Mouse (Mus musculus): ENCODE measurements around the gene Rnf144b. TPM values are rescaled to one million over a fixed set of nuclear protein-coding genes. Genes with fewer than 3 reads are reported as not detected.
A peak's percentile ranks its signal among the peaks of the same experiment; 100 is the strongest.

Rnf144b gene
- polyA plus RNA-seq (2017; shearing (Covaris generic)), result under 1 TPM in 1 of 2 experiments, not detected in 1; 0.07 TPM

- no peak for ATAC-seq
These were observed at the start of gene Rnf144b for GRCm38 (mm10) chr13:47122537-47123430. Gene Rnf144b (plus strand): TSS chr13:47122656.

GRCm38 (mm10) chr13:47076156-47076555 is 46.3 kb upstream of the Rnf144b start:
- ATAC-seq, result no peak

- no peak for ATAC-seq
These were observed 45.1 kb upstream of the Rnf144b start for GRCm38 (mm10) chr13:47077367-47077766.

DNA sequence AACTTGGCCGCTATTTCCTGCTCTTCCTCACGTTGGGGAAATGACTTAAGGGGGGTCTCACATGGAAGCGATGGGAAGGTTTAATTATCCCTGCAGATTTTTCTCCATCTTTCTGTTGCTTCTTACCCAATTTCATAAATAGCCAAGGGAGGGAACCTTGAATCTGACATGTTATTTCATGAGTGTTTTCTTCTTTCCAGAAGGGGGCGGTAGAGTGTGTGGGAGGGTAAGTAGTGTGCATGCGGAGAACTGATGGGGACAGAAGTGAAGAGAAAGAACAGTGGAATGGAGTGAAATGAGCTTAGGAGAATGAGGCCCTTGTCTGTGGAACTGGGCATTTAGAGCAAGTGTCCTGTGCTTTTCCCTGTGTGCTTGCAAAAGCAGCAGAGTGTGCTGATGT is 43.7 kb upstream of the Rnf144b start:
- no peak for ATAC-seq

DNA sequence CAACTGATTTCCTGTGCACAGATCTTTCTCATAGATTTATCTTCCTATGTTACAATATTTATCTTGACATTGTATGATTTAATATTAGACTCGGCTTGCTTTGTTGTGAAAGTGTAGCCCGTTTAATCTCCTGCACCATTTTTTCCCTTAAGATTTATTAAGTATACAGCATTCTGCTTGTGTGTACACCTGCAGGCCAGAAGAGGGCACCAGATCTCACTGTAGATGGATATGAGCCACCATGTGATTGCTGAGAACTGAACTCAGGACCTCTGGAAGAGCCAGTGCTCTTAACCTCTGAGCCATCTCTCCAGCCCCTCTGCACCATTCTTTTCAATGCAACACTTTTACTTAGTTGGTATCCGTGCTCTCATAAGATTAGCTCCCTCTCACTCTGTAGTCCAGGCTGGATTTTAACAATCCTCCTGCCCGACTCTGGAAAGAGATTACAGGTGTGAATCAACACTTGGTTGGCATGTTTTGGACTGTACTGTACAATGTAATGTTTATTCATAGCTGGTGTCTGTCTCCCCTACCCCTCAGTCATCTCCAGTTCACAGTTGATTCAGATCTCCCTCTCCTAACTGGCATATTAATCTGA is 41.5 kb upstream of the Rnf144b start:
- ATAC-seq, result no peak

DNA sequence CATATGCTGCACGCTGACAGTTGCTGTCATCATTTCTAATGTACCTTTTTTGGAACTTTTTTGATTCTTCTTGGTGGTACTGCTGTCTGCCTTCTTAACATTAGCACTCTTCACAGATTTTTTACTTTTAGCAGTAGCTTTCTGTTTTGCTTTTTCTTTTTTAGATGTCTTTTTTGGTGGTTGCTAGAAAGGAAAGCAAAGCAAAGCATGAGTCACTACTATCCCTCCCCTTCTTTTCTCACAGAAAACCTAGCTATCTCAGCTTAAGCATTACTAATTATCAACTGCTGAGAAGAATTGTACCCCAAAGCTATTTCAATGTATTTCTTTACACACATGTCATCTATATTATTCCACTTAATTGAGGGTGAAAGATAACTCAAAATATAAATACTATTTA is 34.0 kb upstream of the Rnf144b start:
- ATAC-seq, result no peak

- no peak for ATAC-seq
These were observed 33.2 kb upstream of the Rnf144b start for GRCm38 (mm10) chr13:47089271-47089670.

DNA sequence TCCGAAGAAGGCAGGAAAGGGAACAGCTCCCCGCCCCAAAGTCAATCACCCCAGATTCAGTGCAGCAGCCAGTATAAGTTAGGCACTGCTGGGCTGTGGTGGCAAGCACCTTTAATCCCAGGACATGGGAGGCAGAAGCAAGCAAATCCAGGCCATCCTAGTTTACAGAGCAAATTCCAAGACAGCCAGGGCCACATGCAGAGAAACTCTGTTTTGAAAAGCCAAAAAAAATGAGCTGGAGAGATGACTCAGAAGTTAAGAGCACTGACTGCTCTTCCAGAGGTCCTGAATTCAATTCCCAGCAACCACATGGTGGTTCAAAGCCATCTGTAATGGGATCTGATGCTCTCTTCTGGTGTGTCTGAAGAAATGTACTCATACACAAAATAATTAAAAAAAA is 28.7 kb upstream of the Rnf144b start:
- no peak for ATAC-seq

GRCm38 (mm10) chr13:47096591-47096990 is 25.9 kb upstream of the Rnf144b start:
- no peak for ATAC-seq

GRCm38 (mm10) chr13:47099265-47099664 is 23.2 kb upstream of the Rnf144b start:
- no peak for ATAC-seq

GRCm38 (mm10) chr13:47100587-47100986 is 21.9 kb upstream of the Rnf144b start:
- no peak for ATAC-seq

DNA sequence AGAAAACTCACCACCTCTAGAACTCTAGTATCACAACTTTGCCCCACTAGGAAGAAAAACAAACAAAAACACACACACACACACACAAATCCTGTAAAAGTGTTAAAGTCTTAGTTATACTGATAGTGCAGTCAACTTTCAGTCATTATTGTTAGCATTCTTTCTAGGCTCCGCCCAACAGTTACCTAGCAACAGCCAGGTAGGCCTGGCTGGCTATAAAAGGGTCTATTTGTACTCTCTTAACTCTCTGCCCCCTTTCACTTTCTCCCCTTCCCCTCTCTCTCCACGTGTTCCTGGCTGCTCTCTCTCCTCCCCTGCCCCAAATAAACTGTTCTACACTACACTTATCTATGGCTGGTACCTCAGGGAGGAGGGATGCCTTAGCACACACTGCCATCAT is 18.3 kb upstream of the Rnf144b start:
- ATAC-seq, result no peak

GRCm38 (mm10) chr13:47104856-47105541 is 17.5 kb upstream of the Rnf144b start:
- ATAC-seq, result no peak

- ATAC-seq, result peak; percentile 76
These were observed 16.5 kb upstream of the Rnf144b start, which contains the start of gene Dek for GRCm38 (mm10) chr13:47105711-47106579. Gene Dek (minus strand): TSS chr13:47106201.

- no peak for ATAC-seq
These were observed 15.9 kb upstream of the Rnf144b start for GRCm38 (mm10) chr13:47106580-47106888.

- ATAC-seq, result no peak
These were observed 13.2 kb upstream of the Rnf144b start for GRCm38 (mm10) chr13:47109239-47109638.

DNA sequence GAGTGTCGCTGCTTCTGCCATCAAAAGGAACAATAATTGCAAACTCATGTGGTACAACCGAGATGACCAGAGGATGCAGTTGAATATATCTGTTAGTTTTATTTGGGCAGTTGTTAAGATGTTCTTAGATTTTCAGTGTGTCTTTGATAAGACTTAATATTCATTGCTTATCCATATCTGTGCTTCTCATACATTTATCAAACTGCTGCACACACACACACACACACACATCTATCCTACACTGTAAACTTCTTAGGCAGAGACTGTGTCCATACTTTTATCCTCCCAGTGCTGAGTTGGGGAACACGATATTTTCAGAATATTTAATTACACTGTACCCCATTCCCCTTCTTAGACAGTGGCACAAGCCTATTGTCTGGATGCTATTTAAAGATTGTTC is 11.3 kb upstream of the Rnf144b start:
- no peak for ATAC-seq

DNA sequence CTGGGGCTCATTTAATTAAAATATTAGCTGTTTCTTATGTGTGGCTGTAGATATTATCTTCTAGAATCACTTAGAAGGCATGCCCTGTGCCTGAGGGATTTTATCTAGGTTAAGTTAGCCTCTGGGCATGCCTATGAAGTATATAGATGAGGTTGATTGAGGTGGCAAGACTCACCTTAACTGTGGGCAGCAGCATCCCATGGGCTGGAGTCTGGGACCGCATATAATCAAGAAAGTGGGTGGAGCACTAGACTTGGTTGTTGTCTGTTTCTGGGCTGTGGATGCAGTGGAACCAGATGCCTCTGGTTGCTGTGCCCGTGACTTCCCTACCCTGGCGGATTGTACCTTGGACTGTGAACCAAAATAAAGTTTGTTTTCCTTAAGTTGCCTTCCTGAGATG is 10.4 kb upstream of the Rnf144b start:
- no peak for ATAC-seq

GRCm38 (mm10) chr13:47112924-47113323 is 9.5 kb upstream of the Rnf144b start:
- no peak for ATAC-seq

GRCm38 (mm10) chr13:47116000-47116399 is 6.5 kb upstream of the Rnf144b start:
- ATAC-seq, result no peak

DNA sequence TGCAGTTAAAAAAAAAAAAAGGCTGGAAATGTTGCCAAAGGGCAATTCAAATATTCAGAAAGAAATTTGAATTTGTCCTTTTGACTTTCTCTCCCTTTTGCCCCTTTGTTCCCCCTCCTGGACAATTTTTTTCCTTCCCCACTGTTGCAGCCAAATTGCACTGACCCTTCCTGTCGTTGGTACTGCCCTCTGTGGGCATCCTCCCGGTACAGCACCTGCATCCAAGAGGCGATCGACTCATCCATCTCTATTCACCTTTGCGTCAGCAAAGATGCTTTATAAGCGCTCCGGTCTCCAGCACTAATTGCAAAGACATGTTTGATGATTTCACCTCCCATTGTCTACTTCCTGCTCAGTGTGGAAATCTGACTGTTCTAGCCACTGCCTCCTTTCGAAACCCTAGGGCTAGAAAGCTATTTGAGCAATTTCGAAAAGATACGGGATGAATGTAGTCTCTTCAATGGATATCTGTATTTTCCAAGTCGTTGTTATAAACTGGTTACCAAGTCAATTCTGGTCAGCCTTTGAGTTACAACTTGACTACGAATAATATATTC is 1.0 kb upstream of the Rnf144b start:
- no peak for ATAC-seq

GRCm38 (mm10) chr13:47124449-47124848 is 2.0 kb downstream of the Rnf144b start:
- ATAC-seq, result no peak
